Comparison of ENCODE assay signal across 8 mouse cellular contexts in the genomic region with DNA sequence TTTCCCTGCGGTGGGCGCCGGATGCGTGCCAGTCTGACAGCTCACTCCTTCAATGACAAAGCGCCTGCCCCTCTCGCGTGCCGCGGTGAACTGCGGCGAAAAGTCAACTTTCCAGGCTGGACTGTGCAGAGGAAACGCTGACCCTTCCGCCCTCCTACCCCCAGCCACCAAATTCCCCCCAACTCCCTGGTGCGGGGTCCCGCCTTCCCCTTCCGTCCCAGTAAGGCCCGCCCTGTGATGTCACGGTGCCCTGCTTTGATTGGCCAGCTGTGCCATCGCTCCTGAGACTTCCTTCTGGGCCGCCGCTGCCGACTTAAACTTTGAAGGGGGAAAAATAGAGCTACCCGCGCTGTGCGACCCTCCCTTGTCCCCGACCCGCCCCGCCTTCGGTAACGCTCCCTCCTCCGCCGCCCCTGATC. TPM values are rescaled to one million over a fixed set of nuclear protein-coding genes. Genes with fewer than 3 reads are reported as not detected.
DNase-seq lines count a peak whose midpoint lies in the region; ATAC-seq and TF ChIP-seq lines count a peak whose summit lies in the region.

A gene (plus strand): TSS at position 258 of the 419 bp plus-strand sequence.

- WGBS in heart, embryonic 13.5 days, result under 1% methylated on average over 32 of the region's 32 CpGs
- WGBS in kidney, postnatal 0 days, result under 1% methylated on average over 32 of the region's 32 CpGs
- WGBS in liver, adult 2 months, result under 1% methylated on average over 32 of the region's 32 CpGs

- H3K9ac ChIP-seq in heart, embryonic 13.5 days, result peak within 1 kb of the TSS; percentile 94
- H3K9ac ChIP-seq in kidney, postnatal 0 days (ENCODE audit: low read depth, low read length), result peak within 1 kb of the TSS; percentile 75
- H3K9ac ChIP-seq in liver, adult 2 months (ENCODE audit: low read depth, low read length), result peak within 1 kb of the TSS; percentile 85

- H3K9me3 ChIP-seq in heart, embryonic 13.5 days, result no peaks in the 10 kb centered on the region
- H3K9me3 ChIP-seq in kidney, postnatal 0 days (replicated peaks; ENCODE audit: low read length), result no peaks in the 10 kb centered on the region

- H3K27me3 ChIP-seq in heart, embryonic 13.5 days (replicated peaks), result no peaks in the 10 kb centered on the region
- H3K27me3 ChIP-seq in kidney, postnatal 0 days (ENCODE audit: insufficient read depth, low read length), result no peaks in the 10 kb centered on the region
- no peaks in the 10 kb centered on the region for H3K27me3 ChIP-seq in liver, adult 2 months (ENCODE audit: control insufficient read depth, insufficient read depth, low read length)

- peaks cover 60% of the 10 kb centered on the region for H3K36me3 ChIP-seq in heart, embryonic 13.5 days
- peaks cover 34% of the 10 kb centered on the region; the same call in 1 of the 2 replicates for H3K36me3 ChIP-seq in kidney, postnatal 0 days (ENCODE audit: insufficient read depth, low read length)
- no peaks in the 10 kb centered on the region for H3K36me3 ChIP-seq in liver, adult 2 months (ENCODE audit: control insufficient read depth, insufficient read depth, low read length)

- H3K4me1 ChIP-seq in heart, embryonic 13.5 days, result peaks cover 43% of the 10 kb centered on the region
- peaks cover 11% of the 10 kb centered on the region for H3K4me1 ChIP-seq in kidney, postnatal 0 days (replicated peaks; ENCODE audit: insufficient read depth, low read length)
- 0 out of 2 replicates have a peak, but pooled peaks cover 4% of the 10 kb centered on the region for H3K4me1 ChIP-seq in liver, adult 2 months (ENCODE audit: control insufficient read depth, insufficient read depth, low read length)

- peak; percentile 69 for DNase-seq in c-Kit-negative CD71-positive TER-119-positive erythroid progenitor cells, embryonic 14.5 days (ENCODE audit: low read depth, low spot score)
- peak; percentile 54 for DNase-seq in fibroblast of lung, adult 2 months (ENCODE audit: low read depth)
- DNase-seq in kidney, postnatal 0 days (ENCODE audit: low spot score), result peak; percentile 94
- DNase-seq in liver, adult 2 months (ENCODE audit: extremely low read depth, low read depth, low spot score), result peak; percentile 48
- peak; percentile 92 to 93 for DNase-seq in spleen, postnatal 36 days (ENCODE audit: low spot score in 2 of 2)

- TF ChIP-seq POLR2A in liver, adult 2 months (IDR thresholded peaks at IDR 0.05; ENCODE audit: extremely low read depth, insufficient read depth, low read length), result peak; percentile 38; the same call in 1 of the 2 replicates

- H3K79me2 ChIP-seq in liver, adult 2 months (ENCODE audit: control insufficient read depth, insufficient read depth, low read length), result peaks cover 3% of the 10 kb centered on the region; the same call in 1 of the 2 replicates

- peak; percentile 44 for ATAC-seq in CD4-positive, CD25-positive, alpha-beta regulatory T cell, adult 4 months
- peak; percentile 68 for ATAC-seq in heart, embryonic 13.5 days (ENCODE audit: extremely low read depth, insufficient number of reproducible peaks, low FRiP score, low TSS enrichment)
- peak; percentile 75 for ATAC-seq in kidney, postnatal 0 days (replicated peaks; ENCODE audit: low FRiP score, low read depth)
- peak; percentile 82 for ATAC-seq in monocyte, adult 5-6 weeks (replicated peaks; ENCODE audit: insufficient number of reproducible peaks, low FRiP score, low TSS enrichment, poor library complexity, severe bottlenecking)

- H3K27ac ChIP-seq in heart, embryonic 13.5 days (replicated peaks), result peak within 1 kb of the TSS; percentile 88
- peak within 1 kb of the TSS; percentile 84 for H3K27ac ChIP-seq in kidney, postnatal 0 days
- H3K27ac ChIP-seq in liver, adult 2 months (replicated peaks; ENCODE audit: insufficient read depth, low read depth, low read length), result peak within 1 kb of the TSS; percentile 55

- TF ChIP-seq CTCF in kidney, postnatal 0 days (IDR thresholded peaks at IDR 0.05; ENCODE audit: low read depth), result no peak
- no peak for TF ChIP-seq CTCF in liver, adult 2 months (IDR thresholded peaks at IDR 0.05; ENCODE audit: low read depth, low read length)

- H3K4me2 ChIP-seq in heart, embryonic 13.5 days, result peak within 1 kb of the TSS; percentile 99
- H3K4me2 ChIP-seq in kidney, postnatal 0 days (ENCODE audit: low read length), result peak within 1 kb of the TSS; percentile 94

- H3K4me3 ChIP-seq in heart, embryonic 13.5 days, result peak within 1 kb of the TSS; percentile 76
- peak within 1 kb of the TSS; percentile 63 for H3K4me3 ChIP-seq in kidney, postnatal 0 days (replicated peaks; ENCODE audit: low read depth, low read length)
- peak within 1 kb of the TSS; percentile 83 for H3K4me3 ChIP-seq in liver, adult 2 months (ENCODE audit: insufficient read depth, low read depth, low read length)

RNA-seq across cellular contexts. Expression of the gene that starts here (rescaled TPM):
- 10 to 100 TPM; 57.3 to 60.0 TPM for polyA plus RNA-seq in CD4-positive, CD25-positive, alpha-beta regulatory T cell, adult 4 months (2017; shearing (Covaris generic))
- 9.6 and 11.1 TPM in 2 replicates for polyA plus RNA-seq in heart, embryonic 13.5 days (2015; fragmentation: Nextera tagmentation; extraction: Ambion mirVana)
- polyA plus RNA-seq in kidney, postnatal 0 days (2015; fragmentation: Nextera tagmentation; extraction: Ambion mirVana), result 12.8 and 15.1 TPM in 2 replicates
- total RNA-seq in liver, adult 2 months (2014; rRNA removed), result 2.5 and 5.1 TPM in 2 replicates
- 7.8 and 11.7 TPM in 2 replicates for polyA plus RNA-seq in liver, adult 2 months (2012; rRNA removed)
- 13.1 to 26.6 TPM (median 15.6 TPM) in 3 replicates for total RNA-seq in monocyte, adult 5-6 weeks (2017)

Comparison
In these comparisons a context has a peak if more than half of its experiments do, and no peak if none do; other contexts are left out.
1. Peak in every context shown above with its lines: DNase-seq, ATAC-seq, H3K4me3 ChIP-seq and H3K27ac ChIP-seq.